Mouse (Mus musculus) c-Kit-positive CD71-positive TER-119-positive erythroid progenitor cells, embryonic 14.5 days (primary cell): Measurements from ENCODE around the gene Gng2.

ENCODE experiments used
- DNase-seq: peaks from one replicate; pipeline ENCODE4 v3.0.0-alpha.2; 2013; ENCODE audit warnings: low spot score

Gng2 gene

DNA sequence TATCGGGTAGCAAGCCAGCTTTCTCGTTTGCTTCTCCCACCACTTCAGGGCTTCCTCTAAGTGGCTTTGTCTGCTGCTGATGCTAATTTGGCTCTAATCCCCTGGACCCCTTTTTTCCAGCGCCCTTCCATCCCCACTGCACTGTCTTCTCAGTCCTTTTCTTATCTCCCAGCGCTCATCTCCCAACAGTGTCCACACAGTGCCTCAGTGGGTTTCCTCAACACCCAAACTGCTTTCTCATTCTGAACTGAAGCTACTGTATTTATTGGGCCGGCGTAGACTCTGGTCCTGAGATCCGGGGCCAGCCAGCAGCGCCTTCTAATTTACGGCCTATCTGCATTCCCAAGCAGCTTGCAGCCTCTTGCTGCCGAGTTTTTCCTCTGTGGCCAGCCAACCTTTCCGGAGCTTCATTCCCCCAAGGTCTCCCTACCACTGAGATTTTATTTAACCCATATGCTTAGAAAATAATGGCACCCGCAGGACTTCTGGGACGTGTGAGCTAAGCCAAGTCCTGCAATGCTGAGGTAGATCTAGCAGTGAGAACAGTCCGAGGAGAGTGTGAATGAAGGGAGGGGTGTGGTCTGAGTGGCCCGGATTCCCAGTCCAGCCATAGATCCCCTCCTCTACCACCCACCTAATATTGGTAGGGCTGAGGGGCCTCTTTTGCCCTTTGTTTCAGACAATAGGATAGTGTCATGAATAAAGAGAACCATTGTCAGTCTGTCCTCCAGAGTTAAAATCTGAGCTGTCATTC, at the start of gene Gng2:
Gene Gng2, minus strand, starts transcription at position 357 of the 754 bp plus-strand sequence.
- no peak for DNase-seq

DNA sequence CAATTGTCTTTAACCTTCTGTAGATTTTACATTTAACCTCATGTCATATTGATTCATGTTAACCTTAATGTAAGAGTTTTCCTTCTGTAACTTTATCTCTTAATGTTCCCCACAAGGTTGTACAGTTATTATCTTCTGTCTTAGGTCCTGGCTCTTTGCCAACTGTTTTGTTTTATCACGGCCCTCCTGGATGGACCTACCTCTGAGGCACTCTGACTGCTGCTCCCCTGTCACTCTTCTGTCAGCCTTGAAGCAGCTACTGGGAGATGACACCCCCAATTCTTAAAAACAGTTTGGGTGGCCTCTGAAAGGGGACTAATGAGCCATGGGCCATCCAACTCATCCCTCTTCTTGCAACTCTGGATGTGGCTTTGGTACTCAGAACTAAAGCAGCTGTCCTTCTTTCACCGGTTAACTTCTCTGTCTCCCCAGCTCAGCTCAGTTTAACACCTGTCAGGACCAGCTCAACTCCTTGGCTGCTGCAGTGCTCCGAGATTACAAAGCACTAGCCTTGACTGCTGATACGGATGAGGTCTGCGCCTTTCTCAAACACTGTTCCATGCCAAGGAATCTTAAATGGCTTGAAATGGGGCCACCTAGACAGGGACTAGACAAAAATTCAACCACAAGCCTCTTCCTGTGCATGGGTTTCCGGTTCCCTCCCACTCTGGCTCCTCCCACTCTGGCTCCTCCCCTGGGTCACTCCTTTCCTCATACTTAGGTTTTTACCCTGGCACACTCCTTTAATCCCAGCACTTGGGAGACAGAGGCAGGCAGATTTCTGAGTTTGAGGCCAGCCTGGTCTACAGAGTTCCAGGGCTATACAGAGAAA, 47.7 kb upstream of the Gng2 start:
- DNase-seq = peak; percentile 48

DNA sequence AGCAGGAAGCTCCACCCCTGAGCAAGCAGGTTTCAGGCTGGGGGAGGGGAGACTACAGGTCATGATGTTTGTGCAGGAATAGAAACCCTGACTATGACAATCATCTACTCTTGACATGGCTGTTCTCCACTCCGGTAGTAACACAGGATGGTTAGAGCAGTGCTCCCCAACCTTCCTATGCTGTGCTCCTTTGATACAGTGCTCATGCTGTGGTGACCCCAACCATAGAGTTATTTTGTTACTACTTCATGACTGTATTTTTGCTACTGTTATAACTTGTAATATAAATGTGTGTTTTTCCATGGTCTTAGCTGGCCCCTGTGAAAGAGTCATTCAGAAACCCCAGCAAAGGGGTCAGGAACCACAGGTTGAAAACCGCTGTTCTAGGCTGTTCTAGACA, 46.5 kb upstream of the Gng2 start:
- DNase-seq = no peak

- DNase-seq = no peak
Measured at GRCm38 (mm10) chr14:20019486-20019885, 42.1 kb upstream of the Gng2 start.

DNA sequence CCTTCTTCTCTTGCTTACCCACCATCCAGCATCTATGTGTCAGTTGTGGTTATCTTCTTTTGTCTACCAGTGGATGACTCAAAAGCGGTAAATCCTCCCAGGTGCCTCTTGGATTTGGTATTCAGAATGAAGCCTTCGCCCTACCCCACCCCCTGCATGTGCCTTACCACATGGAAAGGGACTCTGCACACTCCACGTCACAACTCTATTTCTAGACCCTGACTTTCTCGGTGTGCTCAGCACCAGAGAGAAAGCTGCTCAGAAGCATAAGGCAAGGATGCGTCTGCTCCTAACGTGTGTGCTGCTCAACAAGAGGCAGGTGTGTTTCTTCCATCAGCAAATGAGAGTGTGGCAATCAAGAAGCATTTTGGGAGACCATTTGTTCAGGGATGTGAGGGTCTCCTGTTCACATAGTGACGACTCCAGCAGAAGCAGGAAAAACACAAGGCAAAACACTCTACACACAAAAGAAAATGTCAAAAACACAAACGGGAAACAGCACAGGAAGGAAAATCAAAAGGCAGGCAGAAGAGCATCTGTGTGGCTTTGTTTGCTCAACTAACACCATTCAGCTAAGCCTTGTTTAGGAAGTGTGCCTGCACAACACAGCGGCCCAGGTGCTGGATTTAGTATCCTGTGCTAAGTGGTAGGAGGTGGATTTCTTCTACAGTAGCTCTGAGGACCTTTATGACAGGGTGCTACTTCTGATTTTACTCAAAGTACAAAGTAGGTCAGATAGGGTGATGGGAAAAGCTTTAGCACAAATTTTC, 35.3 kb upstream of the Gng2 start:
- no peak for DNase-seq

DNA sequence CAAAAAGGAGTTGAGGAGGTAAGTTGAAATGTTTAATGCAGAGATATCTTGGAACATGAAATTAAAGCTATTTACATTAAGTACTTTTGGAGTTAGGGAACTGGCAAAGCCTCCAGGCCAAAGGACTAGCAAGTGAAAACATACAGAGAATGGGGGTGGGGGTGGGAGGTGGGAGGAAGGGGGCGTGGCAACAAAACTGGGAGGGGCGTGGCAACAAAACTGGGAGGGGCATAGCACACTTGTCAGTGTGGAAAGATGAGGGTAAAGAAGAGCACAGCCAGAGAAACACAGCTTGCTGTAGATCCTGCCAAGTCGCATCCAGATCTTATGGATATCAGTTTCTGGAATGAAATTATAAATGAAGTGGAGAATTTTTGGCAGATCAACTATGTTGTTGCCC, 30.0 kb upstream of the Gng2 start:
- DNase-seq = no peak

GRCm38 (mm10) chr14:20004777-20005289, 27.4 kb upstream of the Gng2 start:
- no peak for DNase-seq

DNA sequence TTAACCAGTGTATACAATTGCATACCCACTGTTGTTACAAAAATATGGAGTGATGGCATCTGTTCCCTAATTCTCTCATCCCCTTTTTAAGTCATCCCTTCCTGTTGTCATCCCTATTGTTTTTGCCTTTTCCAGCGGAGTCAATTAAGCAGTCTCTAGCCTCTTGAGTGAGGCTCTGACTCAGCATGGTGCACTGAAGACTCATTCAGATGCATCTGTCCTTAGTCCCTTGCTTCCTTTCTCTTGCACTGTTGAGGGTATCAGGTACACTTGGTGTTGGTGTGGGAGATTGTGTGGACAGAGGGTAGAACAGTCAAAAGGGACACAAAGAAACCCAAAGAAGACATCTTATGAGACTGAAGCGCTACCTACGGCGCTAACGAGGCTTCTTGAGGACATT, 19.4 kb upstream of the Gng2 start:
- DNase-seq = no peak

- no peak for DNase-seq
Measured at GRCm38 (mm10) chr14:19995943-19996342, 18.5 kb upstream of the Gng2 start.

GRCm38 (mm10) chr14:19994068-19994467, 16.6 kb upstream of the Gng2 start:
- no peak for DNase-seq

DNA sequence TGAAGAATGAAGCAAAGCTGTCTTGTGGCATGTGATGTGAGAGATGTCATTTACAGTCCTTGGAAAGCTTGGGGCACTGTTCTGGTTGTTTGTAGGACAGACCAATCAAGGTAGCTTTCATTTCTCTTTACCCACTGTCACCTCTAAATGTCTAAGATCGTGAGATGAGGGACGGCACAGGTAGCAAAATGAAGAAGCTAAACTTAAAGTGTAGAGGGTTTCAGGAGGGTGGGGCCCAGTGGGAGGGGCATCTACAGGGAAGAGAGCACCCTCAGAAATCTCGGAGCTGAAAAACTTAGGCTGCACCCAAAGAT, 16.1 kb upstream of the Gng2 start:
- no peak for DNase-seq

- no peak for DNase-seq
Measured at GRCm38 (mm10) chr14:19992873-19993569, 15.6 kb upstream of the Gng2 start.

DNA sequence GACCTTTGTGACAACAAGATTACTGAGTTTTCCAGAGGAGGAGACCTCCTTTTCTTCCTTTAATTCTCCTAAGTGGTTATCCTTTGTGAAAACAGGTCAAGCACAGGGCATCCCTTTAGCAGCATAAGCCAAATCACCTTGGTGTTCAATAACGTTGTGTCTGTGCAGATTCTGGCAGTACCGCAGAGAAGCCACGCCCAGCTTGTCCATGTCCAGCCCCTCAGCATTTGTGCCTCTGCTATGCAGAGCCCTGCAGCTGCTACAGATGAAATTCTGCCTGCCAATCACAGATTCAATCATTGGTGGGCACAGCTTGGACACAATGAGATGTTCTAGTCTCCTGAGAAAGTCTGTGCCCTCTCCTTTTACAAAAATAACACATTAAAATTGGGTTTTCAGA, 14.4 kb upstream of the Gng2 start:
- no peak for DNase-seq

DNA sequence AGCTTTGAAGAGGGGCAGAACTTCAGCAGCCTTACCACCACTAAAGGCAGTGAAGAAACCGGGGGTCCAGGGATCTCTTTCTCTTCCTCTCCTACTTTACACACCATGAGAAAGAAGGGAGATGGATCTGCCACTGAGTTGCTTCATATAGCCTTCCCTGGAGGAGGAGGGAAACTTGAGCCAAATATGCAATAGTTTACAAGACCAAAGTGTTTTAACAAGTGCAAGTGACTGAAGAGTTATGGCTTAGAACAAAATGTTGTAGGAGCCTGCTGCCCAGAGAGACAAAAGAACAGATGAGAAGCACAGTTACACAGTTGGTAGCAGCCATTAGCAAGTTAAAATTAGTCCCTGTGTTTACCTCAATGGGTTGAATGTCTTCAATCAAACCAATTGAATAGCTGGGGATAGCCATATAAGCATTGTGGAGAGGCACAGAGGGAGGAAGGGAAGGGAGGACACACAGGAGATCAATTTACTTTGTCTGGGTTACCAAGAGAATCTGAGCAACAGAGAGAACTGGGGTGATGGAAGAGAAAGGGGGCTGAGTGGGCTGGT, 13.1 kb upstream of the Gng2 start:
- no peak for DNase-seq

GRCm38 (mm10) chr14:19988410-19988809, 11.0 kb upstream of the Gng2 start:
- DNase-seq = no peak

DNA sequence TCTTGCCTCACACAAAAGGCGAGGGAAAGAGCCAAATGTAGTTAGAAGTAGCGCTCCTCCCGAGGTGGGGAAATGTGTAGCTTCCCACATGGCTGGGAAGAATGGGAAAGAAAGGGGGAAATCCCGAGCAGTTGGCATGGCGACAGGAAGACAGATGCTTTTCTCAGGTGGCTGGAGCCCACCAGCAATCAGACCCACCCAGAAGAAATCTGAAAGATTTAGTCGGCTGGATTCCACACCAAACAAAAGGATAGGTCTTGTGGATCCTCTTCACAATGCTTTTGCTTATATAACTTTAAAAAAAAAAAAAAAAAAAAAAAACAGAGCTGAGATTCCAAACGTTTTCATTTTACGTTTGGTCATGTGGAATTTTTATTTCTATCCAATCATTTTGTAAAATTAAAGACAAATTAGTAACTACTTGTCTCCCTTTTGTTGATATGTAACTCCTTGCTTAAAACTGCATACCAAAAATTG, 10.0 kb upstream of the Gng2 start:
- no peak for DNase-seq

DNA sequence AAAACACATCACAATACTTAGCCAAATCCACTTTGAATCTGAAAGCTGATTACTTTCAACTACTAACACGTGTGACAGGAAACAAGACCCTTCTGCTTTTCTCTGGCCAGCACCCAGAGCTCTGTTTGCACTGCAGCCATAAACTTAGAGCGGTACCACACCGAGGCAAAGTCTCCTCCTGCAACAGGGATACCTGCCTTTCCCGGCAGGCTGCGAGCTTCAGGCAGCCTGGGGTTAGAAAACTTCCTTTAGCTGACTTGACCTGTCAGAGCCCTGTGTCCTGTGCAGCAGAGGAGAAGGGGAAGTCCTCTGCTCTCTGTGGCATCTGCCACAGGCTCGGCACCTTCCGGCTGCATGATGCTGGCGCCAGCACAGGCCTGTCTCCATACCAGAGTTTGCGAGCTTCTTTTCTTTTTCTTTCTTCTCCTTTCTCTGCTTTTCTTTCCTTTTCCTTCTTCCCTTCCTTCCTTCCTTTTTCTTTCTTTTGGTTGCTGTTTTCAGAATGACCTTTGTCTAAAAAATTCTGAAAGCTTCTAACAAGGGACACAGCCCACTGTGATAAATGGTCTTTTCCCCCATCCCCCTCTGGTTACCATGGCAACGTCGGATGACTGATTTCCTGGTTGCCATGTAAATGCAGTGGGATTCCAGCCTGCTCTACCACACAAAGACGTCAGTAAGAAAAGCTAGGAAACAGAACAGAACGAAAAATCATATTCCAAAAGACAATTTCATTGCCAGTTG, 9.4 kb upstream of the Gng2 start:
- DNase-seq = no peak

DNA sequence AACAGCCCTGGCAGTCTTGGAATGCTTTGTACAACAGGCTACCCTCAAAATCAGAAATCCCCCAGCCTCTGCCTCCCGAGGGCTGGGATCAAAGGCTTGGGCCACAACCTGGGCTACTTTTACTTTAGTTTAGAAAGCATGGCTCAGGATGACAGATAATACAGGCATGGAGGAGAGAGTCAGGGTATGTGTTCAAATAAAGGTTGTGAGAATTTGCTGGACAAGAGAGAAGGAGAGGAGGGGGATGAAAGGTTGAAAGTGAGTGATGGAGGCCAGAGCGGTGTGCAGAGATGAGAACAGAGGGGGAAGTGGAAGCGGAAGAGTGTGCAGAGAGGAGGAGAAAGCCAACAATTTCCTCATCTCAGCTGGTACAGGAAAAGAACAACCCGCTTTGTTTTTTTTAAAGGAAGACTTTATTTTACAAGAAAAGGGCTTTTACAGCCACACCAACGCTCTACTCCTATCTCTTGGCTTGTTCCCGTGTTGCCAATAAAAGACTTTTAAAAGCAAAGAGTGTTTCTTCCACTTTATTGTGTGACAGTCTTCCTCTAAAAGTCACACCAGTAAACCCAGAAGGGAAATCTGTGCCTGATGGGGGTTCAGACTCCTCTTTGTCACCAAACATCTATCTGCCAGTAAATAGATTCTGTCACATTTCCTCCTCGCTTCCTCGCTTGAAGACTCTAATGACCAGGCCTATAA, 8.6 kb upstream of the Gng2 start:
- DNase-seq = no peak

DNA sequence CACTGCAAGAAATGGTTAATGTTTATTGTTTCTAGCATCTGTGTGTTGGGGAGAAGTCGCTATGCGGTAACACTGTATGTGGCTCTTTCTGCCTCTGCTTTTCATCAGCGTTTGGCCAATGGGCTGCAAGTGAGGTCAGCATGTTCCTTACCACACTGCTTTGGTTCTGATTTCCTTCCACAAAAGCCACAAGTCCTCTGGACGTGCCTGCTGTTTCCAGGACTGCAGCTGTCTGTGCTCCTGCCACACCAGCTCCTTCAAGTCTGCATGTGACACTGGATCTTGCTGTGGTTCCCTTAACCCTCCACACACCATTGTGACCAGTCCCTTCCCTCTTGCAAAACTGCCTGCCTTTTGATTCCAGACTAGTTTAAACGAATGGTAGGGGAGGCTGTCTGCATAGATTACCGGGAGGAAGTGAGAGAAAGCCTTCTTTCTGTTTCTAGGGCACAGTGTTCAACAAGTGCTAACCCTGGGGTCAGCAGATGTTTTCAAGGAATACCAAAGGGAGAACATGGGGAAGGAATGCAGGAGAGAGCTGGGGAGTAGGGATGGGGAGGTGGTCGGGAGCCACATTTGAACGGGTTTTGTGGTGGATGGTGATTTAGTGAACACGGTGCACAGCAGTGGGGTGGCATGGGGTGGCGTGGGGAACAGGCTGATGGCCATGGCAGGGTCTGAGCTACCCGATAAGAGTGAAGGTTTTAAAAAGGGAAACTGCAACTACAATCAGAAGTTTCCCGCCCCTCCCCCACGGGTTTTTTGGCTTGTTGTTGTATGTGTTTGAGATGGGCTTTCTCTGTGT, 7.9 kb upstream of the Gng2 start:
- no peak for DNase-seq
